17 mouse cellular contexts compared by ENCODE assay signal in the genomic region with DNA sequence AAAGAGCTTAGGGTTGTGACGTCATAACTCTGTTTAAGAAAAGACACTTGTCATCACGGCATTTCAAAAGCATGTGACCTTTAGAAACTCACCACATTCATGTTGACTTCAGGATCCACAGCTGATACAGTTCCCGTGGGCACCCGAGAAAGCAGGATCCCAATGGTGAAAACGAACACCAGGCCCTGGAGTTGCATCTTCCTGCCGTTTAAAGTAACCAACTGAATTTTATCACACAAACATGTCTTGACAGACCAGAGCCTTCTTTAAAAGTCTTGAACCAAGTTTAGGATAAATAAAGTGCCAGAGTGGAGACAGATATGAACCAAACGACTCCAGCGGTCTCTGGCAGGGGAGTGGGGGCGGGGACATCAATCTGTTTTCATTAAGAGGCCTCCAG. TPM values are rescaled to one million over a fixed set of nuclear protein-coding genes. Genes with fewer than 3 reads are reported as not detected.
A peak's percentile ranks its signal among the peaks of the same experiment; 100 is the strongest.
DNase-seq lines count a peak whose midpoint lies in the region; ATAC-seq and TF ChIP-seq lines count a peak whose summit lies in the region.
"Had no signal": no experiment of that assay in that cellular context is flagged by ENCODE, and none has a peak within 500 bp of the region (broad histone marks: within the 10 kb centered on the region; RNA-seq: fewer than 3 reads in every experiment).

No protein-coding gene starts in this region.

- H3K4me3 ChIP-seq in heart, embryonic 10.5 days: peak overlapping the region; percentile 15; the same call in 1 of the 2 replicates
- H3K4me3 ChIP-seq in kidney, embryonic 15.5 days (replicated peaks): no peak overlapping the region
- H3K4me3 ChIP-seq in stomach, embryonic 16.5 days (replicated peaks; ENCODE audit: low read length): no peak overlapping the region
- no peak overlapping the region for H3K4me3 ChIP-seq in stomach, postnatal 0 days (ENCODE audit: low read depth, low read length)
- no peak overlapping the region for H3K4me3 ChIP-seq in liver, embryonic 15.5 days (replicated peaks)
- H3K4me3 ChIP-seq: forebrain, embryonic 13.5 days; myocyte had no signal

- no peak overlapping the region for H3K4me2 ChIP-seq in kidney, embryonic 15.5 days
- 0 out of 2 replicates have a peak overlapping the region, but pooled peaks have one; percentile 11 for H3K4me2 ChIP-seq in stomach, embryonic 16.5 days (ENCODE audit: low read depth, low read length)
- no peak overlapping the region for H3K4me2 ChIP-seq in stomach, postnatal 0 days (replicated peaks; ENCODE audit: low read depth)
- H3K4me2 ChIP-seq in liver, embryonic 15.5 days: 0 out of 2 replicates have a peak overlapping the region, but pooled peaks have one; percentile 2
- H3K4me2 ChIP-seq: forebrain, embryonic 13.5 days had no signal

- no peak overlapping the region for H3K27ac ChIP-seq in heart, embryonic 10.5 days
- no peak overlapping the region for H3K27ac ChIP-seq in kidney, embryonic 15.5 days
- no peak overlapping the region for H3K27ac ChIP-seq in stomach, embryonic 16.5 days (ENCODE audit: low read length)
- no peak overlapping the region for H3K27ac ChIP-seq in stomach, postnatal 0 days (replicated peaks)
- no peak overlapping the region for H3K27ac ChIP-seq in liver, embryonic 15.5 days (replicated peaks)
- H3K27ac ChIP-seq: forebrain, embryonic 13.5 days; kidney, postnatal 0 days had no signal

- peaks cover 16% of the 10 kb centered on the region for H3K4me1 ChIP-seq in heart, embryonic 10.5 days
- H3K4me1 ChIP-seq in kidney, embryonic 15.5 days: peaks cover 9% of the 10 kb centered on the region; the same call in 1 of the 2 replicates
- peaks cover 10% of the 10 kb centered on the region for H3K4me1 ChIP-seq in stomach, embryonic 16.5 days (ENCODE audit: control insufficient read depth, insufficient read depth, low read length)
- H3K4me1 ChIP-seq in stomach, postnatal 0 days (replicated peaks; ENCODE audit: control insufficient read depth, insufficient read depth): no peaks in the 10 kb centered on the region
- H3K4me1 ChIP-seq in liver, embryonic 15.5 days (replicated peaks): peaks cover 16% of the 10 kb centered on the region

- no peak for ATAC-seq in kidney, embryonic 15.5 days (replicated peaks; ENCODE audit: low FRiP score)
- no peak for ATAC-seq in stomach, embryonic 16.5 days (ENCODE audit: insufficient read depth, low FRiP score)
- ATAC-seq in stomach, postnatal 0 days (ENCODE audit: low FRiP score, low TSS enrichment): no peak
- no peak for ATAC-seq in liver, embryonic 15.5 days (ENCODE audit: insufficient read depth)
- ATAC-seq: forebrain, embryonic 13.5 days; hindbrain, embryonic 16.5 days had no signal

- no peak for DNase-seq in heart, embryonic 10.5 days (ENCODE audit: low spot score)
- DNase-seq in heart, adult 9 months (ENCODE audit: low spot score in 2 of 2): no peak
- peak; percentile 37 for DNase-seq in kidney, adult 9 months
- no peak for DNase-seq in stomach, postnatal 0 days (ENCODE audit: low spot score)
- DNase-seq in cerebellum, adult 9-10 months: no peak
- DNase-seq: adrenal gland, adult 8-10 months; cerebellum, adult 9-11 months; left cerebral cortex, postnatal 4 days; right cerebral cortex, adult 18-20 months; spleen, adult 18-20 months had no signal

- WGBS in heart, embryonic 10.5 days: 37% methylated on average over 9 of the region's 9 CpGs
- 61% methylated on average over 9 of the region's 9 CpGs for WGBS in kidney, embryonic 15.5 days
- 28% methylated on average over 9 of the region's 9 CpGs for WGBS in stomach, embryonic 16.5 days
- 35% methylated on average over 9 of the region's 9 CpGs for WGBS in stomach, postnatal 0 days
- WGBS in liver, embryonic 15.5 days (ENCODE audit: insufficient replicate concordance): 58% methylated on average over 9 of the region's 9 CpGs

- TF ChIP-seq EP300 in stomach, postnatal 0 days (optimal IDR thresholded peaks at IDR 0.05): no peak

- H3K36me3 ChIP-seq in heart, embryonic 10.5 days: peaks cover 8% of the 10 kb centered on the region; the same call in 1 of the 2 replicates
- peaks cover 10% of the 10 kb centered on the region; the same call in 1 of the 2 replicates for H3K36me3 ChIP-seq in kidney, embryonic 15.5 days
- H3K36me3 ChIP-seq in stomach, embryonic 16.5 days (ENCODE audit: control insufficient read depth, insufficient read depth, low read length): no peaks in the 10 kb centered on the region
- H3K36me3 ChIP-seq in stomach, postnatal 0 days (ENCODE audit: control insufficient read depth, insufficient read depth, low read length): no peaks in the 10 kb centered on the region
- peaks cover 7% of the 10 kb centered on the region; the same call in 1 of the 2 replicates for H3K36me3 ChIP-seq in liver, embryonic 15.5 days (replicated peaks)

- no peak for TF ChIP-seq CTCF in stomach, postnatal 0 days (IDR thresholded peaks at IDR 0.05; ENCODE audit: low read depth)

- H3K27me3 ChIP-seq in heart, embryonic 10.5 days (ENCODE audit: insufficient read depth, poor library complexity, severe bottlenecking): no peaks in the 10 kb centered on the region
- no peaks in the 10 kb centered on the region for H3K27me3 ChIP-seq in kidney, embryonic 15.5 days
- no peaks in the 10 kb centered on the region for H3K27me3 ChIP-seq in stomach, embryonic 16.5 days (ENCODE audit: control insufficient read depth, insufficient read depth, low read length)
- H3K27me3 ChIP-seq in stomach, postnatal 0 days (ENCODE audit: control insufficient read depth, insufficient read depth, low read length): no peaks in the 10 kb centered on the region
- H3K27me3 ChIP-seq in liver, embryonic 15.5 days: no peaks in the 10 kb centered on the region
- H3K27me3 ChIP-seq: forebrain, embryonic 13.5 days had no signal

- H3K9me3 ChIP-seq in heart, embryonic 10.5 days: no peaks in the 10 kb centered on the region
- H3K9me3 ChIP-seq in kidney, embryonic 15.5 days (replicated peaks): no peaks in the 10 kb centered on the region
- H3K9me3 ChIP-seq in stomach, embryonic 16.5 days (replicated peaks; ENCODE audit: control insufficient read depth, low read length): no peaks in the 10 kb centered on the region
- no peaks in the 10 kb centered on the region for H3K9me3 ChIP-seq in stomach, postnatal 0 days (ENCODE audit: control insufficient read depth, low read length)
- H3K9me3 ChIP-seq in liver, embryonic 15.5 days (replicated peaks): no peaks in the 10 kb centered on the region
- H3K9me3 ChIP-seq: forebrain, embryonic 13.5 days had no signal

- no peak overlapping the region for H3K9ac ChIP-seq in kidney, embryonic 15.5 days
- no peak overlapping the region for H3K9ac ChIP-seq in stomach, embryonic 16.5 days (ENCODE audit: low read length)
- H3K9ac ChIP-seq in stomach, postnatal 0 days (ENCODE audit: low read length): no peak overlapping the region
- no peak overlapping the region for H3K9ac ChIP-seq in liver, embryonic 15.5 days
- H3K9ac ChIP-seq: forebrain, embryonic 13.5 days had no signal

RNA-seq across cellular contexts. Expression of a gene that starts 2.6 kb away (rescaled TPM):
- 32.3 and 39.3 TPM in 2 replicates for polyA plus RNA-seq in heart, embryonic 10.5 days (2016; fragmentation: Nextera tagmentation; extraction: Ambion mirVana)
- polyA plus RNA-seq in kidney, embryonic 15.5 days (2015; fragmentation: Nextera tagmentation; extraction: Ambion mirVana): 31.2 and 32.5 TPM in 2 replicates
- polyA plus RNA-seq in stomach, embryonic 16.5 days (2015; fragmentation: Nextera tagmentation; extraction: Ambion mirVana): 31.2 and 32.4 TPM in 2 replicates
- polyA plus RNA-seq in stomach, postnatal 0 days (2015; fragmentation: Nextera tagmentation; extraction: Ambion mirVana): 18.1 and 19.1 TPM in 2 replicates
- polyA plus RNA-seq in liver, embryonic 15.5 days (2015; fragmentation: Nextera tagmentation; extraction: Ambion mirVana): 49.1 and 49.8 TPM in 2 replicates

RNA-seq across cellular contexts. Expression of a gene that starts 25.8 kb away (rescaled TPM):
- 4.7 and 5.3 TPM in 2 replicates for polyA plus RNA-seq in heart, embryonic 10.5 days (2016; fragmentation: Nextera tagmentation; extraction: Ambion mirVana)
- 9.5 and 9.7 TPM in 2 replicates for polyA plus RNA-seq in kidney, embryonic 15.5 days (2015; fragmentation: Nextera tagmentation; extraction: Ambion mirVana)
- 6.2 and 6.3 TPM in 2 replicates for polyA plus RNA-seq in stomach, embryonic 16.5 days (2015; fragmentation: Nextera tagmentation; extraction: Ambion mirVana)
- polyA plus RNA-seq in stomach, postnatal 0 days (2015; fragmentation: Nextera tagmentation; extraction: Ambion mirVana): 2.3 and 2.5 TPM in 2 replicates
- polyA plus RNA-seq in liver, embryonic 15.5 days (2015; fragmentation: Nextera tagmentation; extraction: Ambion mirVana): 2.7 and 3.0 TPM in 2 replicates

RNA-seq across cellular contexts. Expression of a gene that starts 49.7 kb away (rescaled TPM):
- polyA plus RNA-seq in heart, embryonic 10.5 days (2016; fragmentation: Nextera tagmentation; extraction: Ambion mirVana): 2.5 and 3.0 TPM in 2 replicates
- polyA plus RNA-seq in kidney, embryonic 15.5 days (2015; fragmentation: Nextera tagmentation; extraction: Ambion mirVana): 1.8 and 2.2 TPM in 2 replicates
- polyA plus RNA-seq in stomach, embryonic 16.5 days (2015; fragmentation: Nextera tagmentation; extraction: Ambion mirVana): 2.7 and 4.1 TPM in 2 replicates
- polyA plus RNA-seq in stomach, postnatal 0 days (2015; fragmentation: Nextera tagmentation; extraction: Ambion mirVana): 3.7 and 4.6 TPM in 2 replicates
- polyA plus RNA-seq in liver, embryonic 15.5 days (2015; fragmentation: Nextera tagmentation; extraction: Ambion mirVana): 0.18 TPM in 2 replicates

RNA-seq across cellular contexts. Expression of a gene that starts 58.7 kb away (rescaled TPM):
- polyA plus RNA-seq in heart, embryonic 10.5 days (2016; fragmentation: Nextera tagmentation; extraction: Ambion mirVana): 0.16 and 0.21 TPM in 2 replicates
- 2.0 TPM in 2 replicates for polyA plus RNA-seq in kidney, embryonic 15.5 days (2015; fragmentation: Nextera tagmentation; extraction: Ambion mirVana)
- polyA plus RNA-seq in stomach, embryonic 16.5 days (2015; fragmentation: Nextera tagmentation; extraction: Ambion mirVana): 0.53 and 0.76 TPM in 2 replicates
- polyA plus RNA-seq in stomach, postnatal 0 days (2015; fragmentation: Nextera tagmentation; extraction: Ambion mirVana): 2.5 and 2.7 TPM in 2 replicates
- polyA plus RNA-seq in liver, embryonic 15.5 days (2015; fragmentation: Nextera tagmentation; extraction: Ambion mirVana): 2.0 and 2.3 TPM in 2 replicates

Comparison
In these comparisons a context has a peak if more than half of its experiments do, and no peak if none do; other contexts are left out.
1. H3K4me2 ChIP-seq: peak in stomach, embryonic 16.5 days (single experiment) and liver, embryonic 15.5 days (single experiment); none in kidney, embryonic 15.5 days (single experiment) and stomach, postnatal 0 days (single experiment).